Mouse (Mus musculus): ENCODE measurements around the gene Gm10570. TPM values are rescaled to one million over a fixed set of nuclear protein-coding genes. Genes with fewer than 3 reads are reported as not detected.

The Gm10570 gene
- total RNA-seq, 2 experiments from 2014 or later = 0.60 to 0.81 TPM

- no peak for DNase-seq (ENCODE audit: low spot score in 2 of 2)
Observed at GRCm38 (mm10) chr4:130273698-130274345, 34.7 kb downstream of the Gm10570 start.

- no peak for DNase-seq (ENCODE audit: low spot score in 2 of 2)
Observed at GRCm38 (mm10) chr4:130270611-130271347, 37.7 kb downstream of the Gm10570 start.

- no peak for DNase-seq (ENCODE audit: low spot score in 2 of 2)
Observed at GRCm38 (mm10) chr4:130270089-130270488, 38.4 kb downstream of the Gm10570 start.

GRCm38 (mm10) chr4:130268736-130269135 is 39.7 kb downstream of the Gm10570 start:
- no peak for DNase-seq (ENCODE audit: low spot score in 2 of 2)

DNA sequence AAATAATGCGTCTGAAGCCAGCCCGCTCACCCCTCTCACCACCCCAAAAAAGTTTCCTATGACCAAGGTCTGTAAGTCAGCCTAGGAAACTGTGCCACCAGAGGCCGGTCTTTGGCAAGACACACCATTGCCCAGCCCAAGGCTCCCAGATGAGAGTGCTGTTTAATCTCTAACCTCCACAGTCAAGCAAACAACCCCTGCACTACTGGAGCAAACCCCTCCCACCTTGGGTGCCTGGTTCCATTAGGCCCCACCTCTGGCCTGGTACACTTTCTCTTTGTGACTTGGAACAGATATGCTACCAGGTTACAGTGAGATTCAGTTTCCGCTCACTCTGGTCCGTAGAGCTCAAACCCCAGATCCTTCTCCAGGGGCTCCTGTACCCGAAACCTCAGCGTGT is 41.4 kb downstream of the Gm10570 start:
- no peak for DNase-seq (ENCODE audit: low spot score in 2 of 2)

DNA sequence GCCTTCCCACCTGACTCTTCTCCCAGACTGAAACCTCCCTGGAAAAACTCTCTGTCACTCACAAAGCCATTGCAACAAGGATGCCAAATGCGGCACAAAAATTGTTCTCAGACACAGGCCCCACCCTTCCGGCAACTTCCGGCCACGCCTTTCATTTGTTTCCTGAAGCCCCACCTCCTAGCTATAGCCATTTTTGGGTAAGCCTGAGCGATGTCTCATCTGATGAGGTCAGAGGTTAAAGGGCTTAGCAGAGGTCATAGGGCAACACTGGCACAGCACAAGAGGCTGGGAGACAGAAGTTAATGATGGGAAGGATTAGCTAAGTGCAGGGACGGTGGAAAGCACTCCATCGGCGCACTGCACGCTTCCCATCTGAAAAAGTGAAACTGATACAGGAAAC is 41.9 kb downstream of the Gm10570 start:
- no peak for DNase-seq (ENCODE audit: low spot score in 2 of 2)

- peak; percentile 45 to 63 for DNase-seq (ENCODE audit: low spot score in 2 of 2)
Observed at GRCm38 (mm10) chr4:130264698-130265349, 43.6 kb downstream of the Gm10570 start.

DNA sequence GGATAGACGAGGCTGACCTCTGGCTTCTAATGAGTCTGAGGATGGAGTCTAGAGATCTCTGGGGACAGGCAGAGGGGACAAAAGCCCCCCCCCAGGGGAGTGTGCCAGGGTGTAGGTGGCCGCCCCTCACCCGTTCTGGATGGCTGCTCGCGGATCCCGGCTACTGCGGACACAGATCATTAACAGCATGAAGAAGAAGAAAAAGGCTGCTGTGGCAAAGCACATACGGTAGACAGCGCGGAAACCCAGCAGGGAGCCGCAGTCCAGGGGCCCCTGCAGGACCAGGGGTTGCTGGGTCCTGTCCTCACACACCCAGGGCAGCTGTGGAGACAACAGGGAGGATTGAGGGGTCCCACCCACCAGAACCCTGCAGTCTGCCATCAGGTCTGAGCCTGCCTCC is 44.3 kb downstream of the Gm10570 start:
- no peak for DNase-seq (ENCODE audit: low spot score in 2 of 2)

DNA sequence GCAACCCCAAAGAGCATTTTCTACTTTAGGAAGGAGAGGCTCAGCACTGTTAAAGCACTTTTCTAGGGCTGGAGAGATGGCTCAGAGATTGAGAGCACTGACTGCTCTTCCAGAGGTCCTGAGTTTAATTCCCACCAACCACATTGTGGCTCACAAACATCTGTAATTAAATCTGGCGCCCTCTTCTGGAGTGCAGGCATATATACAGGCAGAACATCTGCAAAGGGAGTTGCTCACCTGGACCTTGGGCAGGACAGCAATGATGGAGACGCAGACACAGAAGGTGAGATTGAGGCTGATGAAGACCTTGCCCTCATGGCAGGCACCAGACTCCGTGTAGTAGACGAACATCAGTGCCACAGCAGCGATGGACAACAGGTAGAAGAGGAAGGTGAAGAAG is 48.1 kb downstream of the Gm10570 start:
- no peak for DNase-seq (ENCODE audit: low spot score in 2 of 2)

Other genes with a start within 250 kb of the Gm10570 start
- gene Pef1, start 206.1 kb downstream of the Gm10570 start, total RNA-seq (2021) = 10 to 100 TPM; 35.4 to 37.7 TPM
- gene Hcrtr1, start 169.3 kb downstream of the Gm10570 start, total RNA-seq (2021) = not detected
- 10 to 100 TPM; 35.7 to 39.9 TPM for gene Tinagl1, start 133.6 kb downstream of the Gm10570 start, total RNA-seq (2021)
- gene Gm853, start 86.3 kb downstream of the Gm10570 start, total RNA-seq (2021) = not detected
- 10 to 100 TPM; 43.2 to 53.4 TPM for gene Serinc2, start 29.5 kb downstream of the Gm10570 start, total RNA-seq (2021)
- 100 to 1,000 TPM; 453 to 501 TPM for gene Fabp3, start 79 bp downstream of the Gm10570 start, total RNA-seq (2021)
- 10 to 100 TPM; 42.3 to 42.6 TPM for gene Zcchc17, start 51.3 kb upstream of the Gm10570 start, total RNA-seq (2021)
- gene Snrnp40, start 51.5 kb upstream of the Gm10570 start, total RNA-seq (2021) = 10 to 100 TPM; 38.5 to 41.3 TPM